Mouse (Mus musculus) thymus, postnatal 4 days (tissue): ENCODE data around the gene Gm10226.
"Not testable (repeated sequence)": the region's sequence is repeated elsewhere in the genome, so short reads cannot be mapped to it uniquely, and the experiment has no call there.

Source experiments
- DNase-seq: peaks from one replicate; pipeline ENCODE4 v3.0.0; 2021

Gene Gm10226

DNA sequence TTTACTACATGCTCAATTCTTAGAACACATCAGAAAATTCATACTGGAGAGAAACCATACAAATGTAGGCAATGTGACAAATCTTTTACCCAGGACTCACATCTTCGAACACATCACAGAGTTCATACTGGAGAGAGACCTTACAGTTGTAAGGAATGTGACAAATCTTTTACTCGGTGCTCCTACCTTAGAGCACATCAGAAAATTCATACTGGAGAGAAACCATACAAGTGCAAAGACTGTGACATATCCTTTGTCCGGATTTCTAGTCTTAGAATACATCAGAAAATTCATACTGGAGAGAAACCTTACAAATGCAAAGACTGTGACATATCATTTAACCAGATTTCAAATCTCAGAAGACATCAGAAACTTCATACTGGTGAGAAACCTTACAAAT, at the start of gene Gm10226:
Gm10226 (plus strand) TSS at position 301 of the 400 bp plus-strand sequence.
- no peak for DNase-seq

DNA sequence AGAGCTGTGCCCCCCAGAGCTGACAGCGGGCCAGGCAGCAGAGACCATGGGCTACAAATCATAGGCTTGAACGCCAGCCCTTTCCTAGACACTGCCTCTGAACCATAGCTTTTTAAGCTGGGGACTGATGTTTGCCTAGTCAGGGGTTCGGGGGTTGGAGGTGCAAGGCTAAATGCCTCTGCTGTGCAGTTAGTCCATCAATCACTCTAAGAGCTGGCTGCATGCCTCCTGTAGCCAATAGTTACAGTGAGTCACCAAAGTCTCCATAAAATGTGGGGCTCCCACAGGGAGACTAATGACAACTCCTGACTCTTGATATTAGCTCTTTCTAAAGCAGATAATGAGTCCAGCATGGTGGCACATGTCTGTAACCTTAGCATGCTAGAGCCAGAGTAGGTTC, 42.9 kb upstream of the Gm10226 start:
- no peak for DNase-seq

DNA sequence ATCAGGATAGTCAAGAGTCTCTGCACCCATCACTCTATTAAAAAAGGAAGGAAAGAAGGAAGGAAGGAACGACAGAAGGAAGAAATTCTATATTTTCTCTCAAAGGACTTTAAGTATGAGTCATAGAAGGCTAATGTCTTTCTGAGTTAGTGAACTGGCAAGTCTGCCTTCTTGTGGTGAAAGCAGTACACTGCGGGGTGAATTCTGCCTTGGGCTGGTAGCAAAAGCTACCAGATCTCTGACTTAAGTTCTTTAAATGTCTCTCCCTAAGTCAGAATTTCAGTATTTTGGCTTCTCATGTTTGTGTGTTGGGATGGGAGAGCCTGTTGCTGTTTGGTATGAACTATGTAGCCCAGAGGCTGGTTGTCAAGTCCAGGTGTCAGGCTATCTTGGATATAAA, 41.7 kb upstream of the Gm10226 start:
- peak; percentile 53 for DNase-seq

DNA sequence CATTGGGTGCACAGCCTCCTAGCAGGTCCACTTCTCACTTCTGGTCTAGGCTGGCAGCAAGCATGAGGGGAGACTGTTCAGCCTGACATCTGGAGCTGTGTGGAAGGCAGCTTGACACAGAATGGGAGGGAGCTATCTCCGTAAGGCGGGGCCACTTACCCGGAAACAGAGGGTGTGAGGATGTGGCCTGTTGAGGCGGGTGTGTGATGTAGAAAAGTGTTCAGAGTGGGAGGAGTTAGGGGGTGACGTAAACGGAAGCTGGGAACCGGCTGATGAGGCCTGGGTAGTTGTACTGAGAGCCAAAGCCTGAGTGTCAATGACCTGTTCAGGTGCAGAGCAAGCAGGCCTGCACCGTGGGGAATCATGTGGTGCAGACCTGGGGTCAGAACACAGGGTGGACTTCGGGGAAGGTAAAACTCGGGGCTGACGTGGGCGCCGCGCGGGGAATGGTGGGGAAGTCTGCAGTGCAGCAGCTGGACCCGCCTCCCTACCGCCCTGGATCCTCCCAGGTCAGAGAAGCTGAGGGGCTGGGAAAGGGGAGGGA, 41.2 kb upstream of the Gm10226 start, which contains the start of gene Zfp983:
Zfp983 (plus strand) TSS at position 261 of the 544 bp plus-strand sequence.
- peak; percentile 82 for DNase-seq

DNA sequence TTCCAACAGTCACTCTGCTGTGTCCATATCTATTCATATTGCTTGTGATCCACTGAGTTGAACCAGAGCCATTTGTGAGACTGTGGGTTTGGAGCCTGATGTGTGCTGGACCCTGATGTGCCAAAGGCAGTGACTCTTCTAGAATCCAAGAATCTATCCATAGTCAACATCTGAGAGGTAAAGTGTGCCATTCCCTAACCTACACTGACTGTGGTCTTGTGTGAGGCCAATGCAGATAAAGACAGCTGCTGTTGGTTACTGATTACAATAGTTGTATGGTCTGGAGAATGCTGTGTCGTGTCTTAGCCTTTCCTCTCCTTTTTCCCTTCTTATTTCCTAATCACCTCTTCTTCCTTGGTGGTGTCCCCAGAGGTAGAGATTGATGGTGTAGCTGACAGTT, 12.8 kb upstream of the Gm10226 start:
- DNase-seq: not testable (repeated sequence)

DNA sequence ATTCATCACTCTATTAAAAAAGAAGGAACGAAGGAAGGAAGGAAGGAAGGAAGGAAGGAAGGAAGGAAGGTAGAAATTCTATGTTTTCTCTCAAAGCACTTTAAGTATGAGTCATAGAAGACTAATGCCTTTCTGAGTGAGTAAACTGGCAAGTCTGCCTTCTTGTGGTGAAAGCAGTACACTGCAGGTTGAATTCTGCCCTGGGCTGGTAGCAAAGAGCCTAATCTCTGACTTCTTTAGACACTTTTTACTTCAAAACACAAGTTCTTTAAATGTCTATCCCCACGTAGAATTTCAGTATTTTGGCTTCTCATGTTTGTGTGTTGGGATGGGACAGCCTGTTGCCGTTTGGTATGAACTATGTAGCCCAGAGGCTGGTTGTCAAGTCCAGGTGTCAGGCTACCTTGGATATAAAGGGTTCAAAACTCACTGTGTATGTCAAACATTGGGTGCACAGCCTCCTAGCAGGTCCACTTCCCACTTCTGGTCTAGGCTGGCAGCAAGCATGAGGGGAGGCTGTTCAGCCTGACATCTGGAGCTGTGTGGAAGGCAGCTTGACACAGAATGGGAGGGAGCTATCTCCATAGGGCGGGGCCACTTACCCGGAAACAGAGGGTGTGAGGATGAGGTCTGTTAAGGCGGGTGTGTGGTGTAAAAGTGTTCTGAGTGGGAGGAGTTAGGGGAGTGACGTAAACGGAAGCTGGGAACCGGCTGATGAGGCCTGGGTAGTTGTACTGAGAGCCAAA, 12.2 kb upstream of the Gm10226 start:
- peak; percentile 89 for DNase-seq

DNA sequence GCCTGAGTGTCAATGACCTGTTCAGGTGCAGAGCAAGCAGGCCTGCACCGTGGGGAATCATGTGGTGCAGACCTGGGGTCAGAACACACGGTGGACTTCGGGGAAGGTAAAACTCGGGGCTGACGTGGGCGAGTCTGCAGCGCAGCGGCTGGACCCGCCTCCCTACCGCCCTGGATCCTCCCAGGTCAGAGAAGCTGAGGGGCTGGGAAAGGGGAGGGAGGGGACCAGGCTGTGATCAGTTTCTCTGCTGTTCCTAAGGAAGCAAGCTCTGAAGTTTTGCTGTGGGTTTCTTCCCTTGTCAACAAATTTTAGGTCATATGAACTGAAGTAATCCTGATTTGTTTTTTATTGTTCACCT, 11.7 kb upstream of the Gm10226 start:
- not testable (repeated sequence) for DNase-seq

DNA sequence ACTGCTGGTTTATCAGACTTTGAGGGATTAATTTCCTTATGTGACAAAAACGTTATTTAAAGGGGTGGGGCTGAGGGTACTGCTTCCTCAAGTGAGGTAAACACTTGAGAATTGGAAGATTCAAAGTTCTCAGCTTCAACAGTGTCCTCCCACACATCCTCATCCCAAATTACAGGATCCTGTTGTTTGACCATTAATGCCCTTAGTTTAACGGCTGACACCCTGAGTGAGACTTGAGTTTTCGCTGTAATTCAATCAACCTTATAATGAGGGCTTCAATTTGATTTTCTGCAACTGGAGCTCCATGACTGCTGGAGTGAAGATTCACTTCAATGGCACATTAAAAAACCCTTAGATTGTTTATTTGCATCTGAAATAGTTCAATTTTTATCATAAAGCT, 1.7 kb downstream of the Gm10226 start:
- DNase-seq: no peak

DNA sequence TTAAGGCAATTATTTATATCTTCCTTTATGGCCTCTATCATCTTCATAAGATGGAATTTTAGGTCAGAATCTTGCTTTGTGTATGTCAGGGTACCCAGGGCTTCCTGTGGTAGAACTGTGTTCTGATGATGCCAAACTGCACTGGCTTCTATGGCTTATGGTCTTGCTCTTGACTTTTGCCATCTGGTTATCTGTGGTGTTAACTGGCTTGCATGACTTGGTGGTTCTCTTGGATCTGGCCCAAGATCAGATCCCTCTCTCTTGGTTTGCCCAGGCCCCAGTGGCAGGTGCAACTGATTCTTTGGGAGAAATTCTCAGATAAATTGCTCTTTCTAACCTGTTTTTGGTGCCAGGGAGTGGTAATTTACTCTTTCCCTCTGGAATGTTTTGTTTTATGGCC, 4.4 kb downstream of the Gm10226 start:
- DNase-seq: no peak

DNA sequence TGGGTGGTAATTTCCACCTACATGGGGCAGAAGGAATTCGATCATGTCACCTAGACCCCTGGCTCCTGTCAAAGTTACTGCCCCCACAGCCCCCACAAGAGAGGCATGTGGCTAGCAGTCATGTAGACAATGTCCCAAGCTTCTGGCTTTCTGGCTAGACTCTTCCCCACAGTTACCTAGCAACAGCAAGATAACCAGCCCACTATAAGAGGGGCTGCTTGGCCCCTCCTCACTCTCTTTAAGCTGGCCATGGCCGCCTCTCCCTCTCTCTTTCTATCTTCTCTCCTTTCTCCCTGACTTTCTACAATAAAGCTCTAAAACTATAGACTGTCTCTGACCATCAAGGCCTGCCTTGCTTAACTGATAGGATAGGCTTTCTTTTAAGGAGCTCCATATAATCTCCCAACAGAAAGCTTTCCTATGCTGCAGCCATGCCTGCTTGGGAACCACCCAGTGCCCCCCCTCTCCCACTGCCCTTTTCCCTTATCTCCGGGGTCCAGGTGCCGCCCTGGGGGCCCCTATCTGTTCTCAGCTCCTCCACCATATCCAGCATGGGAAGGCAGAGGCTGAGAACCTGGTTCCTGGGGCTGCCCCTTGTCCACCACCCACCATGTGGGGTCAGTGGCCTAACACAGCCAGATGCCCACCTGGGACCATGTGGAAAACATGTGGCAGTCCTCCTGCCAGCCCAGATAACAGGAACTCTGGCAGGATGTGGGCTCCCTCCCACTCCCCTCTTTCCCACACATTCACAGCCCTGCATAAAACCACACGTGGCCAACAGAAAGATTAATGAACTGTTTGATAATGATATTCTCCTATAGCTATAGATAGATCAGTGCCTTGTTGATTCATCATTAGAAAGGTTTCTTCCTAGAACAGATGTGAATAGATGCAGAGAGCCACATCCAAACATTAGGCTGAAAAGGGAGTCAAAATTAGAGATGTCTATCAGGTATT, 10.9 kb downstream of the Gm10226 start:
- no peak for DNase-seq

DNA sequence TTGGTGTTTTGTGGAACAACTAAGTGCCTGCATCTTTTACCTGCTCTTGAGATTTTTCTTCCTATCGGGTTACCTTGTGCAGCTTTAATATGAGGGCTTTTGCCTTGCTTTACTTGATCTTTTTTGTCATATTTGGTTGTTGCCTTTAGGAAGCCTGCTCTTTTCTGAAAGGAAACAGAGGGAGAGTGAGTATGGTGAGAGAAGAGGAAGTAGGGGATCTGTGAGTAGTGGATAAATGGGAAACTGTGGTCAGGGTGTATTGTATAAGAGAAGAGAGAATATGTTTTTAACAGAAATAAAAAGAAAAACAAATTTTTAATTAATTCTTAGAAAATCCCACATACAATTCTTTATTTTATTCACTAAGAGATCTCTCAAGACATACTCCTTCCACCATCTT, 11.8 kb downstream of the Gm10226 start:
- DNase-seq: no peak

DNA sequence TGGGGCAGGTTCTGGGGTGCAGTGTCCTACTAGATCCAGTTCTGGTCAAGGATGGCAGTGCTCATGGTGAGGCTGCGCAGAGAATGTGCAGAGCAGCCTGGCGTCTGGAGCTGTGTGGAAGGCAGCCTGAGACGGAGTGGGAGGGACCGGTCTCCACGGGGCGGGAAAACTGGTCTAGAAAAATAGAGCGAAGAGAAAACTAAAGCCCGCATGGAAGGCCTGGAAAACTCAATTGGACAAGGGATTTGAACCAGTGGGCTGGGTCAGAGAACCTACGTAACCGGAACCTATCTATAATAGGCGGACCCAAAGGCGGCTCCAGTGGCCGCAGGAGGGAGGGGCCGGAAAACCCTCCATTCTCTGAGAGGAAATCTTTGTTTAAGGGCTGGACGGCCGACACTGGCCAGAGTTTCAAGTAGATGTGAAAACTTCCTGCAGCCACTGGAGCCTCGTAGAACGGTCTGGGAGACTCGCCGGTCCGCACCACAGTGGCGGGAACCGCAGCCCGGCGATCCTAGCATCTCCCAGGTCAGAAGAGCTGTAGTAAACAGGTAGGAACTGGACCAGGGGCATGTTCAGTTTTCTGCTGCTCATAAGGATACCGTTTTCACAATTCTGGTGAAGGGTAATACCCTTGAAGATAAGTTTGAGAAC, 15.8 kb downstream of the Gm10226 start, which contains the start of gene Zfp760:
Zfp760 (plus strand) TSS at position 399 of the 654 bp plus-strand sequence.
- peak; percentile 51 for DNase-seq

DNA sequence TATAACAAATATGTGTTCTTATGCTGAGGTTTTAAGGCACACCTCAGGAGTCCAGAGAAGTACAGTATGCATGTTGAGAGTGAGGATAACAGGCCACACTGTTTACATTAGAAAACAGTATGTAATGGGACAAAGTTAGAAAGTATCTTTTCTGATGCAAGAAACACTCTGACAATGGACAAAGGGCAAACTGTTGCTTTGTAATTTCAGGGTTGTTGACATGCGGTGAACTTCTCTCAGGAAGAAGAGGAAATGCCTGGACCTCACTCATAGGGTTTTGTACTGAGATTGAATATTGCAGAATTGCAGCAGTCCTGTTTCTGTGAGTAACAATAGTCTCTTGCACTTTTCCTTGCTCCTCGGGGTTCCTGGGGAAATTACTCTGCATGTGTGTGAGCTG, 16.7 kb downstream of the Gm10226 start:
- DNase-seq: no peak

DNA sequence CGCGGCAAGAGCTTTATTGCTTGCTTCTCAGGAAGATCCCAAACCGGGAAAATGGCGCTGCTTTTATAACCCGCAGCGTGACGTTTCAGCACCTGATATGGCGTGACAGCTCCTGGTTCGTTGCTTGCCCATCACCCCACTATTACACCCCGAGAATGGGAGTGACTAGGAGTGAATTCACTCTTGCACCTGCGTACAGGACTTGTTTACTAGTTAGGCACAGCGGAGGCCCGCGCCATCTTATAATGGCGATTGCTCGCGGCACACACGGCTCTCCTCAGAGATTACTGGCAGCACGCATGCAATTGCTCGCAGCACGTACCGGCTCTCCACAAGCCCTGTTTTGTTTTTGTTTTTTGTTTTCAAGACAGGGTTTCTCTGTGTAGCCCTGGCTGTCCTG, 38.8 kb downstream of the Gm10226 start, which contains the start of gene Zfp229:
Zfp229 (plus strand) TSS at position 301 of the 400 bp plus-strand sequence.
- DNase-seq: not testable (repeated sequence)

DNA sequence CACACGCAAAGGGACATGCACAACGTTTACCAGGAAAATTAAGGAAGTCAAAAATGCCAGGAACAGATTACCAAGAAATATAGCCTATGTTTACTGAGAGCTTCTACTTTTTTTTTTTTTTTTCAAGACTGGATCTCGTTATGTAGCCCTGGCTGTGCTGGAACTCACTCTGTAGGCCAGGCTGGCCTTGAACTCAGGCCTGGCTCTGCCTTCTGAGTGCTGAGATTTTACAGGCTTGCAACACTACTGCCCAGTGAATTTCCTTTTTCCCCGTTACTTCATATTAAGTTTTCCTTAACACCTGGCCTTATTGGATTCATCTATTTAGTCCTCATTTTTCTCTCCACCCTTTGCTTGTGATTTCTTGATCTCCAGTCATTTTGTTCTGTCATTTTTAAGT, 41.4 kb downstream of the Gm10226 start:
- DNase-seq: no peak

DNA sequence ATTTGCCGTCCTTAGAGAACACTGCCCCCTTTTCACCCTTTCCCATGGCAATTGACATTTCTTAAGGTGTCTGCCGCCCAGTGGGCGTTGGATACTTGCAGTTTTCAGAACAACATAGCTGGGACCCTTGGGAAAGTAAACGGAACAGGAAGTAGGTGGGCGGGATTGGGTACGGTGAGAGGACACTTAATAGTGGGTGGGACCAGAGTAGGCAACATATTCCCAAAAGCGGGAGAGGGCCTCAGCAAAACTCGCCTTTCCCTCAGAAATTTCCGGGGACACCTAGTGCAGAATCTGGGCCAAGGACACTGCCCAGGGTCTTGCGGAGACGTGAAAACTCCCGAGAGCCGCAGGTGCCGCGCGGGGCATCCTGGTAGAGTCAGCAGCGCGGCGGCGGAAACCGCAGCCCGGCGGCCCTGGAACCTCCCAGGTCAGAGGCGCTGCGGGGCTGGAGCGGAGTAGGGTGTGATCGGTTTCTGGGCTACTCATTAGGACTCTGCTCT, 41.9 kb downstream of the Gm10226 start:
- DNase-seq: peak; percentile 81
